Mouse (Mus musculus) embryonic fibroblast, embryonic 13.5 days (primary cell): ENCODE measurements at regions not wholly inside any gene's neighbourhood (a gene's known extent, or its start where the extent isn't known, plus 50 kb on each side); places are given as distances from the start of the nearest gene placed in this dataset.

ENCODE experiments used
- CTCF ChIP-seq: IDR thresholded peaks from 2 replicates; pipeline ENCODE4 v1.5.1; 2011; ENCODE audit warnings: mild to moderate bottlenecking, control low read depth, low read length, moderate library complexity, borderline replicate concordance; ENCODE audit not compliant: insufficient read depth
- POLR2A ChIP-seq: IDR thresholded peaks from 2 replicates; pipeline ENCODE4 v1.6.1; 2011; ENCODE audit warnings: low read depth, mild to moderate bottlenecking, control low read depth, low read length, moderate library complexity

GRCm38 (mm10) chr10:24534901-24535300 is 60.3 kb upstream of the Ccn2 start:
- no peak for TF ChIP-seq POLR2A
- TF ChIP-seq CTCF, result no peak
